Mouse (Mus musculus) heart, embryonic 14.5 days (tissue): Measurements from ENCODE around the gene 4921509C19Rik. TPM values are rescaled to one million over a fixed set of nuclear protein-coding genes. Genes with fewer than 3 reads are reported as not detected.
"Not testable (repeated sequence)": the region's sequence is repeated elsewhere in the genome, so short reads cannot be mapped to it uniquely, and the experiment has no call there.

ENCODE experiments used
- ATAC-seq: fragments of 200-750 bp; cut with Nextera tagmentation; 2 replicates; pipeline ENCODE4 v1.8.0; 2017; ENCODE audit warnings: low read depth, moderate TSS enrichment; ENCODE audit not compliant: insufficient number of reproducible peaks, insufficient read depth, low FRiP score
- H3K27ac ChIP-seq, 2 experiments: fragments of 200-500 bp in 1 of 2; fragments of 300-500 bp in 1 of 2; sonication (generic) in 1 of 2; replicated peaks in 1 of 2; 2 replicates each; pipeline ENCODE4 v1.5.1; 2012 to 2014; ENCODE audit warnings: low read depth in 2 of 2, low read length in 2 of 2, control low read depth in 1 of 2, mild to moderate bottlenecking in 1 of 2, mixed read lengths in 1 of 2; ENCODE audit not compliant: control insufficient read depth in 1 of 2, insufficient read depth in 1 of 2
- H3K27me3 ChIP-seq: fragments of 300-500 bp; sonication (generic); 2 replicates; pipeline ENCODE4 v1.6.1; 2014; ENCODE audit warnings: mild to moderate bottlenecking, low read length, control low read depth; ENCODE audit not compliant: control insufficient read depth, insufficient read depth
- H3K36me3 ChIP-seq: fragments of 300-500 bp; sonication (generic); 2 replicates; pipeline ENCODE4 v1.6.1; 2014; ENCODE audit warnings: mild to moderate bottlenecking, control low read depth, low read length, mixed read lengths; ENCODE audit not compliant: control insufficient read depth, insufficient read depth
- H3K4me1 ChIP-seq, 2 experiments: fragments of 200-500 bp in 1 of 2; fragments of 300-500 bp in 1 of 2; sonication (generic) in 1 of 2; 2 replicates each; pipeline ENCODE4 v1.6.1; 2012 to 2014; ENCODE audit warnings: low read length in 2 of 2, control low read depth in 1 of 2, mixed read lengths in 1 of 2; ENCODE audit not compliant: control insufficient read depth in 2 of 2, insufficient read depth in 2 of 2
- H3K4me2 ChIP-seq: fragments of 300-500 bp; sonication (generic); 2 replicates; pipeline ENCODE4 v1.6.1; 2014; ENCODE audit warnings: mild to moderate bottlenecking, low read length
- H3K4me3 ChIP-seq, 2 experiments: fragments of 200-500 bp in 1 of 2; fragments of 300-500 bp in 1 of 2; sonication (generic) in 1 of 2; 2 replicates each; pipeline ENCODE4 v1.5.1; 2012 to 2014; ENCODE audit warnings: low read length in 2 of 2, mild to moderate bottlenecking in 2 of 2, control low read depth in 1 of 2, low read depth in 1 of 2, moderate library complexity in 1 of 2; ENCODE audit not compliant: control insufficient read depth in 1 of 2, insufficient read depth in 1 of 2
- H3K9ac ChIP-seq: fragments of 300-500 bp; sonication (generic); 2 replicates; pipeline ENCODE4 v1.6.1; 2014; ENCODE audit warnings: mild to moderate bottlenecking, low read length
- H3K9me3 ChIP-seq: fragments of 300-500 bp; sonication (generic); 2 replicates; pipeline ENCODE4 v1.6.1; 2016; ENCODE audit warnings: low read length, control low read depth; ENCODE audit not compliant: control insufficient read depth
- WGBS: fragments of 180-500 bp; shearing (Covaris S2); extraction: QIAGEN DNeasy Blood & Tissue Kit; methylation state at CpG from one replicate; pipeline ENCODE4 v1.1.7; 2014; 5-methylcytosine and 5-hydroxymethylcytosine counted together
- polyA plus RNA-seq: library from polyadenylated mRNA; unstranded; fragments of >200 nt; fragmentation: Nextera tagmentation; extraction: Ambion mirVana; gene quantifications from 2 replicates; pipeline ENCODE4 v1.2.1, GENCODE M21; 2014

The 4921509C19Rik gene
- polyA plus RNA-seq, result not detected in 2 replicates

DNA sequence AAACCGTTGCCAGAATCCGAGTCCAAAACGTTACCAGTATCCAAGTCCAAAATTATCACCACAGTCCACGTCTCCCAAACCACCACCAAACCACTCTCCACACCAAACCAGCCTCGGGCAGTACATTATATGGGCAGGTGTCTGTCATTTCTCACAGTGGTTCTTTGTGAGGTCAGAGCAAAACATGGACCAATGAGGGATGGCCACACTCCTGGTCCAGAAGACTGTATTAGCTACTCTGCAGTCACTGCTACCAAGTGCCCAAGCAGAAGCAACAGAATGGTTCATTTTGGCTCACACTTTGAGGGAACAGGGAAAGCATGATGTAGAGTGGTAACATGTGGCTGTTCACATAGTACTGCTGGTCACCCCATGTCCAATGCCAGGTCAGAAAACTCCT lies at the start of gene 4921509C19Rik:
Gene 4921509C19Rik, minus strand, starts transcription at position 101 of the 400 bp plus-strand sequence.
- ATAC-seq, H3K36me3 ChIP-seq, H3K9ac ChIP-seq, H3K27me3 ChIP-seq, H3K4me3 ChIP-seq, H3K27ac ChIP-seq, H3K9me3 ChIP-seq, H3K4me1 ChIP-seq, H3K4me2 ChIP-seq: not testable (repeated sequence)
- 74% methylated on average over 5 of the region's 5 CpGs for WGBS

- Histone ChIP-seq H3K27ac (no peak overlapping the region), H3K4me1 (peaks cover 3 to 10% of the 10 kb centered on the region in 2 experiments), H3K9ac (no peak overlapping the region), H3K4me3 (no peak overlapping the region), H3K27me3 (no peaks in the 10 kb centered on the region), H3K4me2 (no peak overlapping the region), H3K36me3 (peaks cover 9% of the 10 kb centered on the region), H3K9me3 (no peaks in the 10 kb centered on the region)
- no peak for ATAC-seq
- WGBS, result 65% methylated on average over 2 of the region's 2 CpGs
Observed at GRCm38 (mm10) chr2:151525520-151525919, 49.6 kb upstream of the 4921509C19Rik start.

DNA sequence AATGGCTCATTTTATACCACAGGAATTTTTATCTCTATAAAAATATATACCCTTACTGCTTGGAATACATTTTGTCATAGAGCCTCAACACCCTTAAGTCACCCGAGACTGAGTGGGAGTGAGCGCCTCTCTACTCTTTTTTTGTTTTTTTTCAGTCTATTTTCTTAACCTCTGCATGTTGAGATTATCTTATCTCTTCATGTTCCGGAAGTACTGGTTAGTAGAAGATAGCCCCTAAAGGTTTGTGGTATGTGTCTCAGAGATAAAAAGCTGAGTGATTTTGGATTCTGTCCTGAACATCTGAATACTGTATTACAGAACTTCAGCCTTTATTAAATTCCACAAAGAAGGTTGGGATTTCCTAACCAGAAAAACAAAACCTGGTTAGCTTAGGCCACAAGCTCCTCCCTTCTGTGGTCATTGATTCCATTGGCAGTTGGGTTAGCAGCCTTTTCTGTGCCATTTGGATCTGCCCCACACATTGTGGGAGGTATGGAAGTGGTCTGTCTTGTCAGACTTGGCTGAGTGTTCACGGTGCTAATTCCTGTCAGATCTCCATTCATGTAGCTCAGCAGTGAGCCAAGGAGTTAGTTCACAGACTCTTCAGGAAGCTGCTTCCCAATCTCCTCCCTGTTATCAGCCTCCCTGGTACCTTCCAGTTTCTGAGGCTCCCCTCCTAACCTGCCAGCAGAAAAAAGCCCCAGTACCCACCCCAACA lies 48.5 kb upstream of the 4921509C19Rik start:
- Histone ChIP-seq H3K4me3 (no peak overlapping the region), H3K4me2 (no peak overlapping the region), H3K27ac (no peak overlapping the region), H3K9me3 (no peaks in the 10 kb centered on the region), H3K36me3 (peaks cover 13% of the 10 kb centered on the region), H3K4me1 (peaks cover 0 to 7% of the 10 kb centered on the region in 2 experiments; a peak in 3 of 4 replicates), H3K9ac (no peak overlapping the region), H3K27me3 (no peaks in the 10 kb centered on the region)
- ATAC-seq, result peak; percentile 54; the same call in 1 of the 2 replicates
- whole genome bisulfite sequencing, result 15% methylated on average over 4 of the region's 4 CpGs

- no peaks in the 10 kb centered on the region for H3K9me3 ChIP-seq
- no peaks in the 10 kb centered on the region for H3K4me1 ChIP-seq
- no peak overlapping the region for H3K4me2 ChIP-seq
- H3K27ac ChIP-seq, result no peak overlapping the region
- 86% methylated on average over 2 of the region's 2 CpGs for whole genome bisulfite sequencing
- H3K9ac ChIP-seq, result no peak overlapping the region
- no peak overlapping the region for H3K4me3 ChIP-seq
- H3K27me3 ChIP-seq, result no peaks in the 10 kb centered on the region
- peaks cover 45% of the 10 kb centered on the region for H3K36me3 ChIP-seq
- ATAC-seq, result no peak
Observed at GRCm38 (mm10) chr2:151519000-151519399, 43.0 kb upstream of the 4921509C19Rik start.

DNA sequence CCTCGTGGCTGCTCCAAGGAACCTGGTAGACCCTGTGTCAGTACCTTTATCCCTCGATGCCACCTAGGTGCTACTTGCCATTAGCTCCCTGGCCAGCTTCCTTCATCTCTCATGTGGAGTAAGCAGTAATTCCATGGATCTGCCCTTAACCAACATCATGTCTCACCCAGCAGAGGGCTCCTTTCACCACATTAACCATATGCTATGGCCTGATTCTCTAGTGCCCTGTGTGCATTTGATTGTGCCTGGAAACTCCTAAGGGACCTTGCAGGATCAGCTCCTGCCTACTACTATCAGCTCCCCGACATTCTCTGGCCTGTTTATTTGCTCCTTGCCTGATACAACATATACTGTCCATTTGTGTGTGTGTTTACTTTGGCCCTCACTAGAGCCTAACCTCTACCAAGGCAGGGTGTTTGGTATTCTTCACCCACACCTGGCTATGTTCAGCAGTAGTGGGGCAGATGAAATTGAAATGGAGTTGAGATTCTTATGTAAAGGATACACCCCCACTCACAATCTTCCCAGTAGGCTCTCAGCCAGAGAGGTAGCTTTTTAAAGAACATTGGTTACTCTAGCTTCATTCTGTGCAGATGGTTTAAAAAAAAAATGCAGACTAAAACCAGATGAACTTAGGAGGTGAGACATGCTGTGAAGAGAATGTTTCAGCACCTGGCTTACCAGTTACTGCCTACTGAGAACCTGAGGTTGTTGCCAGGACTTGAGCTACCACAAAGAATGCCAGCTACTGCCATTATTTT lies 37.8 kb upstream of the 4921509C19Rik start:
- WGBS, result 70% methylated on average over 3 of the region's 3 CpGs
- peaks cover 80% of the 10 kb centered on the region for H3K36me3 ChIP-seq
- no peaks in the 10 kb centered on the region for H3K27me3 ChIP-seq
- H3K9ac ChIP-seq, result no peak overlapping the region
- no peak overlapping the region for H3K4me3 ChIP-seq
- ATAC-seq, result no peak
- no peak overlapping the region for H3K4me2 ChIP-seq
- H3K9me3 ChIP-seq, result no peaks in the 10 kb centered on the region
- peaks cover 3 to 8% of the 10 kb centered on the region in 2 experiments; a peak in 2 of 4 replicates for H3K4me1 ChIP-seq
- H3K27ac ChIP-seq, result no peak overlapping the region

- 0 out of 2 replicates have a peak, but pooled peaks have one; percentile 40 for ATAC-seq
- no peaks in the 10 kb centered on the region for H3K9me3 ChIP-seq
Observed at GRCm38 (mm10) chr2:151512199-151512598, 36.2 kb upstream of the 4921509C19Rik start.

DNA sequence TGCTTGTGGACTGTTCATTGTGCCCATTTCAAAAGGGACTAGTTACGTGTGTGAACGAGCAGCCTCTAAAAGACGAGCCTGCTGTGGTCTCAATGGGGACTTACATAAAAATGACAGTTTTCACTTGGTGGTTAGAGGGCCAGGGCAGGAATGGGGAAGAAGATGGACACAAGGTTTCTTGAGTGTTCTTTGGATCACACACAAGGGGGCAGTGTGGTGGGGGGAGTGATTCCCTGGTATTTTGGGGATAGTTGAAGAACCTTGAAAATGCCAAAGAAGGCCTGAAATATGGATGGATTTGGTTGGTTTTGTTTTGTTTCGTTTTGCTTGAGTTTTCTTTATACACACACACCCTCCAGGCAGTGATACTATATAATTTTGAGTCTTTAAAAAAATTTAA lies 28.3 kb upstream of the 4921509C19Rik start:
- Histone ChIP-seq H3K4me2 (no peak overlapping the region), H3K27me3 (no peaks in the 10 kb centered on the region), H3K9ac (no peak overlapping the region), H3K27ac (no peak overlapping the region), H3K9me3 (no peaks in the 10 kb centered on the region), H3K36me3 (peaks cover 94% of the 10 kb centered on the region), H3K4me3 (no peak overlapping the region), H3K4me1 (no peaks in the 10 kb centered on the region)
- ATAC-seq, result no peak
- 90% methylated on average over 4 of the region's 4 CpGs for WGBS

More at GRCm38 (mm10) chr2:151512199-151512598, 36.2 kb upstream of the 4921509C19Rik start:
- Histone ChIP-seq H3K4me3 (no peak overlapping the region), H3K27ac (no peak overlapping the region), H3K9ac (no peak overlapping the region), H3K27me3 (no peaks in the 10 kb centered on the region), H3K36me3 (peaks cover 92% of the 10 kb centered on the region), H3K4me2 (no peak overlapping the region), H3K4me1 (peaks cover 3 to 8% of the 10 kb centered on the region in 2 experiments; a peak in 2 of 4 replicates)
